Mouse (Mus musculus): ENCODE results near the gene Ank3. TPM values are rescaled to one million over a fixed set of nuclear protein-coding genes. Genes with fewer than 3 reads are reported as not detected.

The Ank3 gene
- 3.2 and 4.2 TPM in 2 replicates for total RNA-seq (2012; rRNA removed)
- polyA plus RNA-seq (2012; ENCODE audit: insufficient read depth in 1 of 2, insufficient read length in 2 of 2, low read depth in 1 of 2, low replicate concordance in 2 of 2, missing spikeins in 1 of 2), result 1 to 10 TPM in 1 of 2 experiments, not detected in 1; 6.7 TPM

- no peak within 1 kb of the TSS for H3K9ac ChIP-seq (ENCODE audit: control insufficient read depth, low read depth, low read length, poor library complexity, severe bottlenecking)
- H3K9me3 ChIP-seq (replicated peaks; ENCODE audit: insufficient read depth, low read length), result no peaks in the 10 kb centered on the region
- H3K4me1 ChIP-seq (ENCODE audit: control insufficient read depth in 1 of 2, insufficient read depth in 2 of 2, low read length in 2 of 2), result no peaks in the 10 kb centered on the region
- no peak within 1 kb of the TSS for H3K27ac ChIP-seq (ENCODE audit: control insufficient read depth, low read depth, low read length)
- no peak within 1 kb of the TSS for H3K4me3 ChIP-seq (ENCODE audit: control insufficient read depth in 1 of 2, insufficient read depth in 1 of 2, low read depth in 2 of 2, low read length in 2 of 2)
- TF ChIP-seq SMC3 (IDR thresholded peaks at IDR 0.05; ENCODE audit: low read depth, low read length) (no peak), MAFK (IDR thresholded peaks at IDR 0.05; ENCODE audit: borderline replicate concordance, low read depth, low read length) (no peak), ZKSCAN1 (IDR thresholded peaks at IDR 0.05; ENCODE audit: low read depth, low read length) (no peak), MAX (IDR thresholded peaks at IDR 0.05; ENCODE audit: low read length) (no peak), USF2 (IDR thresholded peaks at IDR 0.05; ENCODE audit: borderline replicate concordance in 1 of 2, insufficient read depth in 1 of 2, low read depth in 1 of 2, low read length in 2 of 2) (no peak), RCOR1 (IDR thresholded peaks at IDR 0.05; ENCODE audit: low read depth, low read length) (no peak), JUND (IDR thresholded peaks at IDR 0.05; ENCODE audit: low read depth, low read length) (no peak), HCFC1 (IDR thresholded peaks at IDR 0.05; ENCODE audit: low read depth, low read length) (no peak), RAD21 (IDR thresholded peaks at IDR 0.05; ENCODE audit: low read depth, low read length) (no peak)
- H3K36me3 ChIP-seq (ENCODE audit: control insufficient read depth in 1 of 2, insufficient read depth in 2 of 2, low read length in 2 of 2), result no peaks in the 10 kb centered on the region
- H3K27me3 ChIP-seq (ENCODE audit: control insufficient read depth in 1 of 2, insufficient read depth in 2 of 2, low read length in 2 of 2), result no peaks in the 10 kb centered on the region
- DNase-seq (ENCODE audit: low read depth, low spot score), result no peak
- no peaks in the 10 kb centered on the region for H3K79me2 ChIP-seq (ENCODE audit: control insufficient read depth, insufficient read depth, low read length, poor library complexity)
These were observed at the start of gene Ank3 for GRCm38 (mm10) chr10:69398763-69399590. Gene Ank3 (plus strand): TSS chr10:69398773.

- H3K27me3 ChIP-seq (ENCODE audit: control insufficient read depth in 1 of 2, insufficient read depth in 2 of 2, low read length in 2 of 2), result no peaks in the 10 kb centered on the region
- TF ChIP-seq ETS1 (IDR thresholded peaks at IDR 0.05; ENCODE audit: low read depth, low read length), result no peak
- no peak for TF ChIP-seq BHLHE40 (IDR thresholded peaks at IDR 0.05; ENCODE audit: borderline replicate concordance, low read depth, low read length)
- no peak for TF ChIP-seq CHD2 (IDR thresholded peaks at IDR 0.05; ENCODE audit: low read length)
- TF ChIP-seq TCF12 (IDR thresholded peaks at IDR 0.05; ENCODE audit: low read depth, low read length), result no peak
- TF ChIP-seq EP300 (IDR thresholded peaks at IDR 0.05; ENCODE audit: low read depth in 1 of 2, low read length in 2 of 2), result no peak
- TF ChIP-seq ELF1 (IDR thresholded peaks at IDR 0.05; ENCODE audit: low read depth, low read length), result no peak
- TF ChIP-seq POLR2AphosphoS5 (IDR thresholded peaks at IDR 0.05; ENCODE audit: borderline replicate concordance, low read depth, low read length), result no peak
- no peak for TF ChIP-seq HCFC1 (IDR thresholded peaks at IDR 0.05; ENCODE audit: low read depth, low read length)
- TF ChIP-seq MAZ (IDR thresholded peaks at IDR 0.05; ENCODE audit: low read depth, low read length), result no peak
- no peak for TF ChIP-seq MYC (IDR thresholded peaks at IDR 0.05; ENCODE audit: low read depth, low read length)
- H3K4me3 ChIP-seq (ENCODE audit: control insufficient read depth in 1 of 2, insufficient read depth in 1 of 2, low read depth in 2 of 2, low read length in 2 of 2), result peak overlapping the region; percentile 66 to 95
- H3K9ac ChIP-seq (ENCODE audit: control insufficient read depth, low read depth, low read length, poor library complexity, severe bottlenecking), result peak overlapping the region; percentile 99
- H3K36me3 ChIP-seq (ENCODE audit: control insufficient read depth in 1 of 2, insufficient read depth in 2 of 2, low read length in 2 of 2), result peaks cover 8 to 24% of the 10 kb centered on the region in 2 experiments
- DNase-seq (ENCODE audit: low read depth, low spot score), result peak; percentile 57
- H3K9me3 ChIP-seq (replicated peaks; ENCODE audit: insufficient read depth, low read length), result no peaks in the 10 kb centered on the region
- no peak overlapping the region for H3K27ac ChIP-seq (ENCODE audit: control insufficient read depth, low read depth, low read length)
- peaks cover 59% of the 10 kb centered on the region for H3K79me2 ChIP-seq (ENCODE audit: control insufficient read depth, insufficient read depth, low read length, poor library complexity)
- H3K4me1 ChIP-seq (ENCODE audit: control insufficient read depth in 1 of 2, insufficient read depth in 2 of 2, low read length in 2 of 2), result peaks cover 0 to 13% of the 10 kb centered on the region in 2 experiments; a peak in 2 of 4 replicates
These were observed 47.3 kb upstream of the Ank3 start for GRCm38 (mm10) chr10:69351071-69351841.

Measured in MEL (cell line).